Comparison of ENCODE assay signal across 8 mouse cellular contexts in genomic region chr4:115728721-115729120, GRCm38 (mm10). TPM values are rescaled to one million over a fixed set of nuclear protein-coding genes. Genes with fewer than 3 reads are reported as not detected.
DNase-seq lines count a peak whose midpoint lies in the region.

No protein-coding gene starts in this region.

- intact Hi-C loops in gastrocnemius, postnatal 14 days (cut with DNase I; ENCODE audit: low total_unique reads) = no loop called here

- peak; percentile 34 for DNase-seq in gastrocnemius, postnatal 14 days
- DNase-seq in gastrocnemius, adult 18-20 months (ENCODE audit: low spot score) = no peak
- DNase-seq in urinary bladder, postnatal 36 days (ENCODE audit: low spot score in 2 of 2) = peak; percentile 26 to 30
- DNase-seq in urinary bladder, adult 2 months (ENCODE audit: low spot score) = no peak
- DNase-seq in kidney, postnatal 10 days = peak; percentile 87
- DNase-seq in ovary, postnatal 36 days (ENCODE audit: low spot score) = peak; percentile 14
- no peak for DNase-seq in left cerebral cortex, adult 8-10 months (ENCODE audit: low spot score in 2 of 2)
- no peak for DNase-seq in cerebellum, adult 9-11 months

RNA-seq across cellular contexts. Expression of gene Efcab14, which starts 8.8 kb away (rescaled TPM):
- total RNA-seq in gastrocnemius, postnatal 14 days (2021) = 10 to 100 TPM; 25.0 to 27.2 TPM
- 10 to 100 TPM; 46.2 to 49.5 TPM for total RNA-seq in gastrocnemius, adult 18-20 months (2021)
- polyA plus RNA-seq in urinary bladder, adult 2 months (2012; rRNA removed) = 28.4 and 31.7 TPM in 2 replicates
- total RNA-seq in left cerebral cortex, adult 8-10 months (2022) = 10 to 100 TPM; 57.1 to 59.7 (median 57.6) TPM

RNA-seq across cellular contexts. Expression of gene Tex38, which starts 52.1 kb away (rescaled TPM):
- 1 to 10 TPM in 1 of 2 experiments, under 1 TPM in 1; 0.80 to 1.5 TPM for total RNA-seq in gastrocnemius, postnatal 14 days (2021)
- total RNA-seq in gastrocnemius, adult 18-20 months (2021) = 1 to 10 TPM; 2.8 to 4.0 TPM
- polyA plus RNA-seq in urinary bladder, adult 2 months (2012; rRNA removed) = 0.32 and 0.34 TPM in 2 replicates
- total RNA-seq in left cerebral cortex, adult 8-10 months (2022) = 1 to 10 TPM in 1 of 4 experiments, under 1 TPM in 2, not detected in 1; 0.48 to 1.0 (median 0.95) TPM

RNA-seq across cellular contexts. Expression of gene Atpaf1, which starts 55.9 kb away (rescaled TPM):
- total RNA-seq in gastrocnemius, postnatal 14 days (2021) = 10 to 100 TPM; 31.2 to 42.1 TPM
- total RNA-seq in gastrocnemius, adult 18-20 months (2021) = 10 to 100 TPM; 56.9 to 58.7 TPM
- polyA plus RNA-seq in urinary bladder, adult 2 months (2012; rRNA removed) = 18.1 and 19.0 TPM in 2 replicates
- 10 to 100 TPM; 77.6 to 82.8 (median 81.9) TPM for total RNA-seq in left cerebral cortex, adult 8-10 months (2022)

Comparison
In these comparisons a context has a peak if more than half of its experiments do, and no peak if none do; other contexts are left out.
1. DNase-seq: peak in gastrocnemius, postnatal 14 days (single experiment), urinary bladder, postnatal 36 days (2 of 2), kidney, postnatal 10 days (single experiment) and ovary, postnatal 36 days (single experiment); none in gastrocnemius, adult 18-20 months (single experiment), urinary bladder, adult 2 months (single experiment), left cerebral cortex, adult 8-10 months (0 of 2) and cerebellum, adult 9-11 months (single experiment).